Mouse (Mus musculus) MEL (cell line): ENCODE results near the gene Cep78.

Experiments
- GABPA ChIP-seq: IDR thresholded peaks from 2 replicates; pipeline ENCODE4 v1.6.1; 2012; ENCODE audit warnings: low read depth, mild to moderate bottlenecking, inconsistent platforms, low read length, improper control_type of control experiment, moderate library complexity
- MYC ChIP-seq: IDR thresholded peaks from 2 replicates; pipeline ENCODE4 v1.6.1; 2011; ENCODE audit warnings: low read depth, mild to moderate bottlenecking, low read length, improper control_type of control experiment, moderate library complexity
- POLR2A ChIP-seq, 2 experiments: IDR thresholded peaks; 2 replicates each; pipeline ENCODE4 v1.6.1; 2011 to 2012; ENCODE audit warnings: low read length in 2 of 2, mild to moderate bottlenecking in 2 of 2, control low read depth in 1 of 2, improper control_type of control experiment in 1 of 2, low read depth in 1 of 2, moderate library complexity in 1 of 2; ENCODE audit not compliant: control insufficient read depth in 1 of 2, insufficient read depth in 1 of 2, poor library complexity in 1 of 2
- POLR2AphosphoS5 ChIP-seq: IDR thresholded peaks from 2 replicates; pipeline ENCODE4 v1.6.1; 2012; ENCODE audit warnings: low read depth, borderline replicate concordance, mild to moderate bottlenecking, inconsistent platforms, low read length, moderate library complexity, mixed read lengths

DNA sequence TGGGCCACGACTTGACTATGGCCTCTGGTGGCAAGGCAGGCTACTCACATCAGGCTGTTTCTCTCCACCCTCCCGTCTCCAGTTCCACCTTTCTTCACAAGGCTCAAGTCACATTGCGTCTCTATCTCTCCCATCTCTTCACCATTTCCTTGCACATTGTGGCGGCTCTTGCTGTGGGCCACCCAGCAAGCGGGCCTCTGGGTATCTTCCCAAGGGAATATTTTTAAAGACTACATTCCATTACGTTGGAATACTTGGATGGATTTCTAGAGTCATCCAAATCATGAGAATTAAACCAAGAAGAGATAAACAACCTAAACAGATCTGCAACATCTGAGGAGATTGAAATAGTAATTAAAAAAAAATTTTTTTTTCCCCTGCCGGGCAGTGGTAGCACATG is 37.6 kb downstream of the Cep78 start, which contains the start of gene Psat1:
- TF ChIP-seq POLR2AphosphoS5, result no peak
- no peak for TF ChIP-seq GABPA
- TF ChIP-seq MYC, result no peak
- no peak for TF ChIP-seq POLR2A (IDR thresholded peaks at IDR 0.05; ENCODE audit: control insufficient read depth in 1 of 2, insufficient read depth in 1 of 2, low read depth in 1 of 2, low read length in 2 of 2, poor library complexity in 1 of 2)
